8 mouse cellular contexts compared by ENCODE assay signal in the genomic region with DNA sequence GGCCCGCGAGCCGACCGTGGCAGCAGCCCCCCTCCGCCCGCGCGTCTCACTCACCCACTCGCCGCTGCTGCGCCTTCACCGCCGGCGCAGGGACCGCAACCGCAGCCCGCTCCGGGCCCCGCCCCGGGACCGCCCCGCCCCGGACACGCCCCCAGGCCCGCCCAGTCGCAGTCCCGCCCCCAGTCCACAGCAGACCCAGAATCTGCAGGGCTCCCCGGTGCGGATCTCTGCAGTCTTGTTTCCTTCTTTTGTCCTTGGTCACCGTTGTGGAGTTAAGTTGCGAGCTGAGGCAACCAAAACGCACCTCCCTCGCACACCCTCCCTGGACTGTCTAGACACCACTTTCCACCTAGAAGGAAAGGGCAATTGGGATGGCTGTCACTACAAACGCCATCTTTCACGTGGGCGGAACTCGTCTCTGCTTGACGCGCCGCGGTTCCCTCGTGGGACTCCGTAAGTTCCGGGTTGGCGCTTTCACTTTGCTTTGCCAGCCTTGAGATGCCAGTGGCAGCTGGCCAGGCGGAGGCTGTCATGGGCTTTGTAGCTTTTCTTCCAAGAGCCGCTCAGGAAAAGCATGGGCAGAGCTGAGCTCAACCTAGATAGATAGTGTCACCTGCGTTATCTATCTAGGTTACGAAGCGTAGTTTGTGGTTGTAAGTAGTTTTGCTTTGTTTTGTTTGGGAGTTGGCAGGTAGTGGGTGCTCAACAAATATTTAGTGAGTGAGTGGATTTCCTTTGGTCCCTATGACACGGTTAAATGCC. TPM values are rescaled to one million over a fixed set of nuclear protein-coding genes. Genes with fewer than 3 reads are reported as not detected.
DNase-seq lines count a peak whose midpoint lies in the region; ATAC-seq and TF ChIP-seq lines count a peak whose summit lies in the region.

C9orf72 (minus strand) TSS at position 442 of the 762 bp plus-strand sequence.

- peak within 1 kb of the TSS; percentile 85 for H3K4me2 ChIP-seq in embryonic facial prominence, embryonic 13.5 days
- peak within 1 kb of the TSS; percentile 76 for H3K4me2 ChIP-seq in limb, embryonic 12.5 days
- H3K4me2 ChIP-seq in midbrain, embryonic 15.5 days = peak within 1 kb of the TSS; percentile 75

- no peak for TF ChIP-seq CTCF in kidney, adult 2 months (conservative IDR thresholded peaks at IDR 0.05; ENCODE audit: insufficient read depth, insufficient read length, low read depth, low read length)
- no peak for TF ChIP-seq CTCF in spleen, adult 2 months (IDR thresholded peaks at IDR 0.05; ENCODE audit: extremely low read depth, insufficient read depth, insufficient read length, insufficient replicate concordance)

- no peaks in the 10 kb centered on the region for H3K9me3 ChIP-seq in embryonic facial prominence, embryonic 13.5 days
- no peaks in the 10 kb centered on the region for H3K9me3 ChIP-seq in limb, embryonic 12.5 days
- no peaks in the 10 kb centered on the region for H3K9me3 ChIP-seq in midbrain, embryonic 15.5 days

- peak; percentile 93 for DNase-seq in 3134 (ENCODE audit: extremely low read depth, insufficient read length, low spot score)
- peak; percentile 95 to 96 for DNase-seq in adrenal gland, postnatal 36 days
- DNase-seq in heart, adult 18-20 months = peak; percentile 97 to 99
- peak; percentile 98 for DNase-seq in kidney, adult 2 months
- DNase-seq in spleen, adult 2 months (ENCODE audit: low read depth in 1 of 2, low spot score in 2 of 2) = peak; percentile 92 to 93

- H3K36me3 ChIP-seq in embryonic facial prominence, embryonic 13.5 days = no peaks in the 10 kb centered on the region
- no peaks in the 10 kb centered on the region for H3K36me3 ChIP-seq in kidney, adult 2 months (ENCODE audit: control insufficient read depth, insufficient read depth, low read length)
- no peaks in the 10 kb centered on the region for H3K36me3 ChIP-seq in limb, embryonic 12.5 days
- H3K36me3 ChIP-seq in midbrain, embryonic 15.5 days (replicated peaks) = no peaks in the 10 kb centered on the region
- no peaks in the 10 kb centered on the region for H3K36me3 ChIP-seq in spleen, adult 2 months (ENCODE audit: control insufficient read depth, insufficient read depth, low read length)

- peak within 1 kb of the TSS; percentile 84 for H3K27ac ChIP-seq in embryonic facial prominence, embryonic 13.5 days
- H3K27ac ChIP-seq in kidney, adult 2 months (ENCODE audit: insufficient read depth, low read depth, low read length) = peak within 1 kb of the TSS; percentile 85
- H3K27ac ChIP-seq in limb, embryonic 12.5 days = 0 out of 2 replicates have a peak within 1 kb of the TSS, but pooled peaks have one; percentile 31
- peak within 1 kb of the TSS; percentile 92 for H3K27ac ChIP-seq in midbrain, embryonic 15.5 days
- H3K27ac ChIP-seq in spleen, adult 2 months (ENCODE audit: insufficient read depth, low read length) = peak within 1 kb of the TSS; percentile 62

- WGBS in embryonic facial prominence, embryonic 13.5 days = under 1% methylated on average over 48 of the region's 51 CpGs
- WGBS in kidney, adult 2 months = 1% methylated on average over 51 of the region's 51 CpGs
- WGBS in limb, embryonic 12.5 days = under 1% methylated on average over 51 of the region's 51 CpGs
- under 1% methylated on average over 50 of the region's 51 CpGs for WGBS in midbrain, embryonic 15.5 days
- WGBS in spleen, adult 2 months = under 1% methylated on average over 39 of the region's 51 CpGs

- peak; percentile 94 for ATAC-seq in embryonic facial prominence, embryonic 13.5 days (ENCODE audit: insufficient number of reproducible peaks, insufficient read depth, low FRiP score, low TSS enrichment, low read depth)
- peak; percentile 97 for ATAC-seq in limb, embryonic 12.5 days (ENCODE audit: insufficient number of reproducible peaks, insufficient read depth, low FRiP score, low TSS enrichment, low read depth)
- ATAC-seq in midbrain, embryonic 15.5 days (replicated peaks) = peak; percentile 98

- peak within 1 kb of the TSS; percentile 90 for H3K9ac ChIP-seq in embryonic facial prominence, embryonic 13.5 days
- peak within 1 kb of the TSS; percentile 89 for H3K9ac ChIP-seq in limb, embryonic 12.5 days (replicated peaks)
- peak within 1 kb of the TSS; percentile 63 for H3K9ac ChIP-seq in midbrain, embryonic 15.5 days

- peak within 1 kb of the TSS; percentile 82 for H3K4me3 ChIP-seq in embryonic facial prominence, embryonic 13.5 days
- H3K4me3 ChIP-seq in kidney, adult 2 months (ENCODE audit: insufficient read depth, low read depth, low read length) = peak within 1 kb of the TSS; percentile 85
- peak within 1 kb of the TSS; percentile 89 for H3K4me3 ChIP-seq in limb, embryonic 12.5 days (replicated peaks)
- peak within 1 kb of the TSS; percentile 96 for H3K4me3 ChIP-seq in midbrain, embryonic 15.5 days
- H3K4me3 ChIP-seq in spleen, adult 2 months (ENCODE audit: extremely low read depth, insufficient read depth, insufficient read length) = peak within 1 kb of the TSS; percentile 74

- TF ChIP-seq POLR2A in kidney, adult 2 months (IDR thresholded peaks at IDR 0.05; ENCODE audit: low read depth, low read length) = peak; percentile 85
- peak; percentile 93 for TF ChIP-seq POLR2A in spleen, adult 2 months (IDR thresholded peaks at IDR 0.05; ENCODE audit: low read depth, low read length)

- no peaks in the 10 kb centered on the region for H3K27me3 ChIP-seq in embryonic facial prominence, embryonic 13.5 days
- H3K27me3 ChIP-seq in kidney, adult 2 months (replicated peaks; ENCODE audit: control insufficient read depth, insufficient read depth, low read length) = no peaks in the 10 kb centered on the region
- no peaks in the 10 kb centered on the region for H3K27me3 ChIP-seq in limb, embryonic 12.5 days
- no peaks in the 10 kb centered on the region for H3K27me3 ChIP-seq in midbrain, embryonic 15.5 days (replicated peaks)
- no peaks in the 10 kb centered on the region for H3K27me3 ChIP-seq in spleen, adult 2 months (ENCODE audit: control insufficient read depth, insufficient read depth, low read length)

- peaks cover 4% of the 10 kb centered on the region; the same call in 1 of the 2 replicates for H3K4me1 ChIP-seq in embryonic facial prominence, embryonic 13.5 days
- H3K4me1 ChIP-seq in kidney, adult 2 months (ENCODE audit: control insufficient read depth, insufficient read depth, low read length) = no peaks in the 10 kb centered on the region
- no peaks in the 10 kb centered on the region for H3K4me1 ChIP-seq in limb, embryonic 12.5 days (replicated peaks)
- H3K4me1 ChIP-seq in midbrain, embryonic 15.5 days = peaks cover 13% of the 10 kb centered on the region
- H3K4me1 ChIP-seq in spleen, adult 2 months (ENCODE audit: control insufficient read depth, insufficient read depth, insufficient read length) = 0 out of 2 replicates have a peak, but pooled peaks cover 2% of the 10 kb centered on the region

RNA-seq across cellular contexts. Expression of gene C9orf72, which starts in this region (rescaled TPM):
- 10 to 100 TPM; 20.4 to 24.1 TPM for total RNA-seq in adrenal gland, postnatal 36 days (2021)
- polyA plus RNA-seq in embryonic facial prominence, embryonic 13.5 days (2015; fragmentation: Nextera tagmentation; extraction: Ambion mirVana) = 12.2 and 14.9 TPM in 2 replicates
- total RNA-seq in heart, adult 18-20 months (2021) = 10 to 100 TPM; 21.6 to 23.5 TPM
- polyA plus RNA-seq in kidney, adult 2 months (2012; rRNA removed) = 5.6 and 6.6 TPM in 2 replicates
- polyA plus RNA-seq in limb, embryonic 12.5 days (2016; fragmentation: Nextera tagmentation; extraction: Ambion mirVana) = 11.6 and 12.2 TPM in 2 replicates
- 50.4 and 51.4 TPM in 2 replicates for polyA plus RNA-seq in midbrain, embryonic 15.5 days (2015; fragmentation: Nextera tagmentation; extraction: Ambion mirVana)
- 3.5 and 3.7 TPM in 2 replicates for polyA plus RNA-seq in spleen, adult 2 months (2012; rRNA removed)

Comparison
In these comparisons a context has a peak if more than half of its experiments do, and no peak if none do; other contexts are left out.
1. Peak in every context shown above with its lines: DNase-seq, ATAC-seq, H3K4me3 ChIP-seq and H3K27ac ChIP-seq.
2. H3K27ac ChIP-seq: peak in every context shown above with its lines; median percentile 92 in midbrain, embryonic 15.5 days; 85 in kidney, adult 2 months; 84 in embryonic facial prominence, embryonic 13.5 days; 62 in spleen, adult 2 months; 31 in limb, embryonic 12.5 days.